Mouse (Mus musculus): ENCODE results near the gene Hoxa3. TPM values are rescaled to one million over a fixed set of nuclear protein-coding genes. Genes with fewer than 3 reads are reported as not detected.

The Hoxa3 gene
- polyA plus RNA-seq, 1 experiment from 2014 or later, result not detected

MicroRNAs within 50 kb of the gene (microRNA counts, 519-probe panel; counts per million panel counts)
- microRNA mmu-miR-196b, result not detected

Small RNA genes lying within 50 kb of the gene (microRNA-seq; reads per million reads assigned to microRNA genes)
- 32.3 reads per million, percentile 43 among the genes with 10 or more reads in this experiment for gene Mir196b

Other genes starting within 250 kb of the Hoxa3 start
- 5.7 and 7.3 TPM in 2 replicates for gene Skap2, start 200.8 kb downstream of the Hoxa3 start, polyA plus RNA-seq (2014; fragmentation: Nextera tagmentation; extraction: Ambion mirVana)
- gene Hoxa1, start 55.0 kb downstream of the Hoxa3 start, polyA plus RNA-seq (2014; fragmentation: Nextera tagmentation; extraction: Ambion mirVana), result not detected in 2 replicates
- gene Hoxa2, start 48.5 kb downstream of the Hoxa3 start, polyA plus RNA-seq (2014; fragmentation: Nextera tagmentation; extraction: Ambion mirVana), result not detected in 2 replicates
- gene 5730596B20Rik, start 35.8 kb downstream of the Hoxa3 start, polyA plus RNA-seq (2014; fragmentation: Nextera tagmentation; extraction: Ambion mirVana), result not detected in 2 replicates
- not detected in 2 replicates for gene Hoxa4, start 21.6 kb downstream of the Hoxa3 start, polyA plus RNA-seq (2014; fragmentation: Nextera tagmentation; extraction: Ambion mirVana)
- gene Hoxa5, start 8.7 kb downstream of the Hoxa3 start, polyA plus RNA-seq (2014; fragmentation: Nextera tagmentation; extraction: Ambion mirVana), result 0.26 TPM in 1 of 2 replicates, not detected in the other
- not detected in 2 replicates for gene Hoxa6, start 4.6 kb downstream of the Hoxa3 start, polyA plus RNA-seq (2014; fragmentation: Nextera tagmentation; extraction: Ambion mirVana)
- gene Gm28308, start within 50 bp of the Hoxa3 start, polyA plus RNA-seq (2014; fragmentation: Nextera tagmentation; extraction: Ambion mirVana), result not detected in 2 replicates
- gene Hoxa7, start 8.5 kb upstream of the Hoxa3 start, polyA plus RNA-seq (2014; fragmentation: Nextera tagmentation; extraction: Ambion mirVana), result not detected in 2 replicates
- gene Hoxa9, start 17.8 kb upstream of the Hoxa3 start, polyA plus RNA-seq (2014; fragmentation: Nextera tagmentation; extraction: Ambion mirVana), result not detected in 2 replicates
- not detected in 2 replicates for gene Hoxa10, start 27.5 kb upstream of the Hoxa3 start, polyA plus RNA-seq (2014; fragmentation: Nextera tagmentation; extraction: Ambion mirVana)
- gene Hoxa11, start 32.5 kb upstream of the Hoxa3 start, polyA plus RNA-seq (2014; fragmentation: Nextera tagmentation; extraction: Ambion mirVana), result not detected in 2 replicates
- not detected in 2 replicates for gene Hoxa13, start 47.5 kb upstream of the Hoxa3 start, polyA plus RNA-seq (2014; fragmentation: Nextera tagmentation; extraction: Ambion mirVana)
- not detected in 2 replicates for gene Evx1, start 100.2 kb upstream of the Hoxa3 start, polyA plus RNA-seq (2014; fragmentation: Nextera tagmentation; extraction: Ambion mirVana)

Measured in forebrain, embryonic 14.5 days (tissue).